Mouse (Mus musculus) ES-E14 (cell line): Measurements from ENCODE around the gene Ppp2r5b. TPM values are rescaled to one million over a fixed set of nuclear protein-coding genes. Genes with fewer than 3 reads are reported as not detected.

ENCODE experiments used
- DNase-seq: peaks from one replicate; pipeline ENCODE4 v3.0.0-alpha.2; 2013; ENCODE audit warnings: low read depth, low spot score
- H3K27ac ChIP-seq: 2 replicates; pipeline ENCODE4 v1.5.1; 2012; ENCODE audit warnings: low read depth, mild to moderate bottlenecking, low read length, moderate library complexity, mixed read lengths; ENCODE audit not compliant: poor library complexity, insufficient read depth, severe bottlenecking
- H3K36me3 ChIP-seq: 2 replicates; pipeline ENCODE4 v1.6.1; 2012; ENCODE audit warnings: mild to moderate bottlenecking, low read length, moderate library complexity, mixed read lengths; ENCODE audit not compliant: control insufficient read depth, poor library complexity, insufficient read depth, severe bottlenecking
- H3K4me1 ChIP-seq, 2 experiments: fragments of 150-350 bp in 1 of 2; sonication (generic) in 1 of 2; 2 replicates each; pipeline ENCODE4 v1.6.1; 2012; ENCODE audit warnings: low read length in 2 of 2, mild to moderate bottlenecking in 1 of 2, mixed read lengths in 1 of 2; ENCODE audit not compliant: control insufficient read depth in 2 of 2, insufficient read depth in 2 of 2, poor library complexity in 1 of 2
- H3K4me3 ChIP-seq, 2 experiments: fragments of 150-350 bp in 1 of 2; sonication (generic) in 1 of 2; 2 replicates each; pipeline ENCODE4 v1.5.1; 2012; ENCODE audit warnings: low read length in 2 of 2, low read depth in 1 of 2, mild to moderate bottlenecking in 1 of 2, mixed read lengths in 1 of 2; ENCODE audit not compliant: insufficient read depth in 1 of 2, poor library complexity in 1 of 2, severe bottlenecking in 1 of 2
- H3K9ac ChIP-seq: 2 replicates; pipeline ENCODE4 v1.6.1; 2012; ENCODE audit warnings: low read depth, mild to moderate bottlenecking, low read length, mixed read lengths; ENCODE audit not compliant: poor library complexity, insufficient read depth, severe bottlenecking
- H3K9me3 ChIP-seq: fragments of 150-350 bp; sonication (generic); 2 replicates; pipeline ENCODE4 v1.6.1; 2012; ENCODE audit warnings: low read depth, mild to moderate bottlenecking, low read length; ENCODE audit not compliant: control insufficient read depth, insufficient read depth
- CHD2 ChIP-seq: IDR thresholded peaks from 2 replicates; pipeline ENCODE4 v1.6.1; 2014; ENCODE audit warnings: mild to moderate bottlenecking, low read depth, low read length, inconsistent platforms
- HCFC1 ChIP-seq: IDR thresholded peaks from 2 replicates; pipeline ENCODE4 v1.6.1; 2012; ENCODE audit warnings: low read length, inconsistent platforms, borderline replicate concordance; ENCODE audit not compliant: insufficient read depth
- MAFK ChIP-seq: IDR thresholded peaks from 2 replicates; pipeline ENCODE4 v1.6.1; 2014; ENCODE audit warnings: mild to moderate bottlenecking, low read depth, low read length, inconsistent platforms; ENCODE audit not compliant: insufficient read depth
- ZC3H11A ChIP-seq: IDR thresholded peaks from 2 replicates; pipeline ENCODE4 v1.6.1; 2012; ENCODE audit warnings: low read depth, mild to moderate bottlenecking, inconsistent platforms, low read length, borderline replicate concordance
- ZNF384 ChIP-seq: IDR thresholded peaks from 2 replicates; pipeline ENCODE4 v1.6.1; 2012; ENCODE audit warnings: low read depth, low read length, inconsistent platforms
- in situ Hi-C, 2 experiments: fragments of 600-800 bp; cut with MboI; formaldehyde crosslinking; loops; one replicate each; pipeline ENCODE4 v1.15.1; 2025; ENCODE audit warnings: low sequenced_read_pairs in 2 of 2, inconsistent platforms in 1 of 2; ENCODE audit not compliant: unreplicated experiment in 2 of 2
- total RNA-seq: library from RNA; depleted of rRNA; stranded (reverse); fragments of 300-350 nt; gene quantifications from 2 replicates; pipeline ENCODE4 v1.2.3, GENCODE M21; 2012

Gene Ppp2r5b
- total RNA-seq, 1 experiment, result 22.8 TPM

DNA sequence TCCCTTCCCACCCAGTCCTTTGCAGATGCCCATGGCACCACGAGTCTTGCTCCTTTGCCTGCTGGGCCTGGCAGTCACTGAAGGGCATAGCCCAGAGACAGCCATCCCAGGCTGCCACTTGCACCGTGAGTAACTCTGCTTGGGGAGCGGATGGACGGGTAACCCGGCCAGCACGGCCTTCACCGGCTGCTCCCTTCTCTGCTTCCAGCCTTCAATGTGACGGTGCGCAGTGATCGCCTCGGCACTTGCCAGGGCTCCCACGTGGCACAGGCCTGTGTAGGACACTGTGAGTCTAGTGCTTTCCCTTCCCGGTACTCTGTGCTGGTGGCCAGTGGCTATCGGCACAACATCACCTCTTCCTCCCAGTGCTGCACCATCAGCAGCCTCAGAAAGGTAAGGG is 8.9 kb downstream of the Ppp2r5b start:
- in situ Hi-C loops, result no loop called here
- H3K36me3 ChIP-seq, result peaks cover 17% of the 10 kb centered on the region
- peaks cover 0 to 8% of the 10 kb centered on the region in 2 experiments; a peak in 3 of 4 replicates for H3K4me1 ChIP-seq
- no peak for TF ChIP-seq MAFK
- no peaks in the 10 kb centered on the region for H3K9me3 ChIP-seq
- no peak overlapping the region for H3K9ac ChIP-seq
- DNase-seq, result no peak
- H3K4me3 ChIP-seq, result no peak overlapping the region
- no peak overlapping the region for H3K27ac ChIP-seq

DNA sequence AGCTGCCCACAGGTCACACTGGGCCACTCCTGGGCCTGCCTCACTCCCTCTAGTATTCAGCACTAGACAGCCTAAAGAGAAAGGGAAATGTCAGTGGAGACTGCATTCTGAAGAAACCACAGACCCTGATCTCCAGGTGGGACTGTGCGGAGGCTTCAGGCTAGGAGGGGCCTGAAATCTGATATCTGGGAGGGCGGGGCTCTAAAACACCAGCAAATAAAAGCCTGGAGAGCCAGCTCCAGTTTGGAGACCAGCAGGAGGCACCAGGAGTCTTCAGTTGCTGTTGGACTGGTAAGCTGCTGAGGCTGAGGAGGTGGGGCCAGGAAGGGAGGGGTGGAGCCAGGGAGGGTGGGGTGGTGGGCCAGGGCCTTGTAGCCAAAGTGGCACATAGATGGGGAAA is 9.5 kb downstream of the Ppp2r5b start, which contains the start of gene Gpha2:
Gpha2 (plus strand) TSS at position 246 of the 400 bp plus-strand sequence.
- no peaks in the 10 kb centered on the region for H3K9me3 ChIP-seq
- H3K27ac ChIP-seq, result no peak within 1 kb of the TSS
- peaks cover 17% of the 10 kb centered on the region for H3K36me3 ChIP-seq
- TF ChIP-seq CHD2, result no peak
- TF ChIP-seq ZNF384, result no peak
- TF ChIP-seq ZC3H11A, result no peak
- TF ChIP-seq MAFK, result no peak
- TF ChIP-seq HCFC1, result no peak
- DNase-seq, result peak; percentile 78
- in situ Hi-C loops, result no loop called here
- H3K9ac ChIP-seq, result no peak within 1 kb of the TSS
- peaks cover 0 to 8% of the 10 kb centered on the region in 2 experiments; a peak in 3 of 4 replicates for H3K4me1 ChIP-seq
- H3K4me3 ChIP-seq, result no peak within 1 kb of the TSS

DNA sequence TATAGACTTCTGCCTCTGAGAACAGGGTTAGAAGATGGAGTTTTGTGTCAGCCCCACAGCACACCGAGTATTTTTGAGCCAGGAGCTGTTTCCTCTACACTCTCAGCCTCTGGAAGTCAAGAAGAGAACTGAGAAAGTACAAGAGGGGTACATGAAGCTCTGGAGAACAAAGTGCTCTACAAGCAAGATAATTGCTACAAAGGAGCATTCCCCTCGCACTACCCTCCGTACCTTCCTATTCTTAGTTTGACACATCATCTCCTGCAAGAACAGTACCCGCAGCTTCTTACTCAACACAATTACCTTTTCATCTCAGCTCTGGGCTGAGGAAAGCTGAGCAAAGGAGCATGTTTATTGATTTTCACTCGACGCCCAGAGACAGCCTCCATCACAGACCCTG is 17.1 kb downstream of the Ppp2r5b start:
- Histone ChIP-seq H3K4me1 (no peaks in the 10 kb centered on the region), H3K9me3 (no peaks in the 10 kb centered on the region), H3K27ac (no peak overlapping the region), H3K4me3 (no peak overlapping the region), H3K36me3 (no peaks in the 10 kb centered on the region), H3K9ac (no peak overlapping the region)
- no peak for DNase-seq
- in situ Hi-C loops, result no loop called here
- TF ChIP-seq MAFK (no peak), CHD2 (no peak), HCFC1 (no peak), ZNF384 (no peak), ZC3H11A (no peak)

DNA sequence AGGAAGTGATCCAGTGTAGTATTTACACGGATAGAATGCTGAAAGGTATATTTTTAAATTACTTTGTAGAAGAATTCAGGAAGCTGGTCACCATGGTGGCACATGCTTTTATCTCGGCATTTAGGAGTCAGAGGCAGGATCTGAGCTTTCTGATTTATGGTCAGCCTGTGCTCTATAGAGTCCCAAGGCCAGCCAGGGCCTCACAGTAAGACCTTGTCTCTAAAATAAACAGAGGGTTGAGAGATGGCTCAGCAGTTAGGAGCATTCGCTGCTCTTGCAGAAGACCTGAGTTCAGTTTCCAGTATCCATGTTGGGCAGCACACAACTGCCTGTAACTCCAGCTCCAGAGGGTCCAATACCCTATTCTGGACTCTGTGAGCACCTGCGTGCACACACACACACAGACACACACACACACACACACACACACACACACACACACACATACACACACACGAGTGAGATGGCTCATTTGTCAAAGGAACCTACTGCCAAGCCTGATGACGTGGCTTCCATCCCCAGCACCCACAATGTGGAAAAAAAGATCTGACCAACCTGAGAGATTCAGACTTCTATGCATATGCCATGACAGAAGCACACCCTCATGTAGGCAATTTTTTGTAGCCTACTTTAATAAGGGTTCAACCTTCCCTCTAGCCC is 19.5 kb downstream of the Ppp2r5b start:
- in situ Hi-C loops, result no loop called here

DNA sequence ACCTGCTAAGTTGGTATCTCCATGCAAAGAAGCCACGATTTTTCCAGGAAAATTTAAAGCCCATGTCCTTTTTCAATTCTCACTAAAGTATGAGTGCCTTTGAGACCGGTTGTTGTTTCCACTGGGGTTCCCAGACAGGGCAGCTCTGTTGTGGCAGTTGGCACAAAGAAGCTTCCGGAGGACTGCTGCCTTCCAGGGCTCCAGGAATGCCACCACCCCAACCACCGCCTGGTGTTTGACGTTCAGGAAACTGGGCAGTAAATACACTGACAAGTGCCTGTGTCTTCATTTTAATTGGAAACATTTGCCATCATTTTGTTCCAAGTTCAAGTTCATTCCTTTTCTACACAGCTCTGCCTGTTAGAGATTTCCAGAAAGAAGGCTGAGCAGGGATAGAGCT is 29.0 kb downstream of the Ppp2r5b start:
- no peaks in the 10 kb centered on the region for H3K9me3 ChIP-seq
- no peaks in the 10 kb centered on the region for H3K4me1 ChIP-seq
- no peak overlapping the region for H3K9ac ChIP-seq
- TF ChIP-seq HCFC1 (no peak), MAFK (no peak), CHD2 (no peak), ZNF384 (no peak), ZC3H11A (no peak)
- in situ Hi-C loops, result no loop called here
- H3K36me3 ChIP-seq, result no peaks in the 10 kb centered on the region
- DNase-seq, result no peak
- H3K27ac ChIP-seq, result no peak overlapping the region
- no peak overlapping the region for H3K4me3 ChIP-seq

More for the DNA sequence above, 19.5 kb downstream of the Ppp2r5b start:
- Histone ChIP-seq H3K4me1 (no peaks in the 10 kb centered on the region), H3K27ac (no peak overlapping the region), H3K9me3 (no peaks in the 10 kb centered on the region), H3K4me3 (no peak overlapping the region), H3K36me3 (no peaks in the 10 kb centered on the region), H3K9ac (no peak overlapping the region)
- no peak for DNase-seq
- TF ChIP-seq HCFC1, result no peak
- no peak for TF ChIP-seq CHD2
- TF ChIP-seq ZNF384, result no peak
- no peak for TF ChIP-seq MAFK
- TF ChIP-seq ZC3H11A, result no peak
